Mouse (Mus musculus) myocyte (in vitro differentiated cells): Measurements from ENCODE around the gene Defa30.
"Not testable (repeated sequence)": the region's sequence is repeated elsewhere in the genome, so short reads cannot be mapped to it uniquely, and the experiment has no call there.

Source experiments
- E2F4 ChIP-seq: IDR thresholded peaks from one replicate; pipeline ENCODE4 v1.6.1; 2011; ENCODE audit warnings: mild to moderate bottlenecking, control low read depth, moderate library complexity; ENCODE audit not compliant: insufficient read depth
- MAX ChIP-seq: IDR thresholded peaks from one replicate; pipeline ENCODE4 v1.6.1; 2011; ENCODE audit warnings: low read depth, mild to moderate bottlenecking, control low read depth
- MYOD1 ChIP-seq, 3 experiments: IDR thresholded peaks; one replicate each; pipeline ENCODE4 v1.6.1; 2011; ENCODE audit warnings: control low read depth in 2 of 3, low read depth in 2 of 3, mild to moderate bottlenecking in 2 of 3, moderate library complexity in 1 of 3; ENCODE audit not compliant: insufficient read length in 2 of 3, control insufficient read depth in 1 of 3
- MYOG ChIP-seq, 3 experiments: IDR thresholded peaks; one replicate each; pipeline ENCODE4 v1.6.1; 2011; ENCODE audit warnings: control low read depth in 2 of 3, low read depth in 2 of 3, mild to moderate bottlenecking in 2 of 3; ENCODE audit not compliant: insufficient read length in 2 of 3, control insufficient read depth in 1 of 3, insufficient read depth in 1 of 3
- POLR2A ChIP-seq: IDR thresholded peaks from one replicate; pipeline ENCODE4 v1.6.1; 2011; ENCODE audit warnings: low read depth, mild to moderate bottlenecking, control low read depth, moderate library complexity; ENCODE audit not compliant: insufficient read length
- POLR2AphosphoS2 ChIP-seq: IDR thresholded peaks from one replicate; pipeline ENCODE4 v1.6.1; 2011; ENCODE audit warnings: low read depth, control low read depth; ENCODE audit not compliant: insufficient read length
- TCF12 ChIP-seq: IDR thresholded peaks from one replicate; pipeline ENCODE4 v1.6.1; 2011; ENCODE audit warnings: mild to moderate bottlenecking, control low read depth; ENCODE audit not compliant: poor library complexity, insufficient read depth, severe bottlenecking
- TCF3 ChIP-seq: IDR thresholded peaks from one replicate; pipeline ENCODE4 v1.6.1; 2011; ENCODE audit warnings: low read depth, control low read depth; ENCODE audit not compliant: insufficient read length
- USF1 ChIP-seq: IDR thresholded peaks from one replicate; pipeline ENCODE4 v1.6.1; 2011; ENCODE audit warnings: low read depth, mild to moderate bottlenecking, control low read depth, moderate library complexity

- TF ChIP-seq TCF3; POLR2A; MYOD1 (IDR thresholded peaks at IDR 0.05; ENCODE audit: control insufficient read depth in 1 of 3, insufficient read length in 2 of 3, low read depth in 2 of 3); TCF12; MAX; POLR2AphosphoS2; E2F4; USF1; MYOG (IDR thresholded peaks at IDR 0.05; ENCODE audit: control insufficient read depth in 1 of 3, insufficient read depth in 1 of 3, insufficient read length in 2 of 3, low read depth in 2 of 3): not testable (repeated sequence)
These were observed 27.5 kb downstream of the Defa30 start, which contains the start of gene Defa22 for GRCm38 (mm10) chr8:21161977-21162376.
